Mouse (Mus musculus) thymus, adult 2 months (tissue): ENCODE measurements at regions not wholly inside any gene's neighbourhood (a gene's known extent, or its start where the extent isn't known, plus 50 kb on each side); places are given as distances from the start of the nearest gene placed in this dataset.

ENCODE experiments used
- DNase-seq: peaks from one replicate; pipeline ENCODE4 v3.0.0; 2021
- H3K27ac ChIP-seq: fragments of 200-500 bp; 2 replicates; pipeline ENCODE4 v1.5.1; 2012; ENCODE audit warnings: low read length, control low read depth; ENCODE audit not compliant: control insufficient read depth, insufficient read depth
- H3K27me3 ChIP-seq: fragments of 200-500 bp; 2 replicates; pipeline ENCODE4 v1.6.1; 2012; ENCODE audit warnings: mild to moderate bottlenecking, low read length, moderate library complexity, mixed read lengths; ENCODE audit not compliant: control insufficient read depth, insufficient read depth
- H3K36me3 ChIP-seq: fragments of 200-500 bp; 2 replicates; pipeline ENCODE4 v1.6.1; 2012; ENCODE audit warnings: mild to moderate bottlenecking, low read length, moderate library complexity; ENCODE audit not compliant: control insufficient read depth, insufficient read depth
- H3K4me1 ChIP-seq: fragments of 200-500 bp; replicated peaks from 2 replicates; pipeline ENCODE4 v1.6.1; 2012; ENCODE audit warnings: low read length; ENCODE audit not compliant: control insufficient read depth, insufficient read depth
- H3K4me3 ChIP-seq: fragments of 200-500 bp; 2 replicates; pipeline ENCODE4 v1.5.1; 2012; ENCODE audit warnings: mild to moderate bottlenecking, low read length, control low read depth, moderate library complexity; ENCODE audit not compliant: control insufficient read depth, insufficient read depth
- CTCF ChIP-seq: fragments of 200-500 bp; IDR thresholded peaks from 2 replicates; pipeline ENCODE4 v1.5.1; 2012; ENCODE audit warnings: mild to moderate bottlenecking, control low read depth, low read length, moderate library complexity, borderline replicate concordance; ENCODE audit not compliant: control insufficient read depth, poor library complexity, insufficient read depth; ENCODE audit errors: extremely low read depth
- POLR2A ChIP-seq: fragments of 200-500 bp; IDR thresholded peaks from 2 replicates; pipeline ENCODE4 v1.6.1; 2012; ENCODE audit warnings: mild to moderate bottlenecking, low read length, control low read depth, moderate library complexity; ENCODE audit not compliant: control insufficient read depth, poor library complexity, insufficient read depth; ENCODE audit errors: extremely low read depth
- WGBS: fragments of 180-500 bp; shearing (Covaris S2); methylation state at CpG from one replicate; pipeline ENCODE4 v1.1.7; 2018; 5-methylcytosine and 5-hydroxymethylcytosine counted together

GRCm38 (mm10) chr14:25394931-25395330 lies 64.1 kb upstream of the Zmiz1 start:
- no peak for DNase-seq
- Histone ChIP-seq H3K27me3 (no peaks in the 10 kb centered on the region), H3K27ac (no peak overlapping the region), H3K4me3 (no peak overlapping the region), H3K4me1 (peaks cover 2% of the 10 kb centered on the region), H3K36me3 (no peaks in the 10 kb centered on the region)
- no peak for TF ChIP-seq CTCF
- no peak for TF ChIP-seq POLR2A
- 90% methylated on average over 6 of the region's 6 CpGs for WGBS

GRCm38 (mm10) chr14:25396990-25397531 lies 61.9 kb upstream of the Zmiz1 start:
- TF ChIP-seq POLR2A: no peak
- TF ChIP-seq CTCF: no peak
- Histone ChIP-seq H3K27ac (no peak overlapping the region), H3K27me3 (no peaks in the 10 kb centered on the region), H3K36me3 (no peaks in the 10 kb centered on the region), H3K4me1 (peaks cover 8% of the 10 kb centered on the region), H3K4me3 (no peak overlapping the region)
- WGBS: 65% methylated on average over 9 of the region's 9 CpGs
- DNase-seq: no peak

GRCm38 (mm10) chr14:25397751-25398150 lies 61.2 kb upstream of the Zmiz1 start:
- no peak for DNase-seq
- H3K27ac ChIP-seq: no peak overlapping the region
- H3K4me1 ChIP-seq: peaks cover 8% of the 10 kb centered on the region
- TF ChIP-seq CTCF (no peak), POLR2A (no peak)
- H3K27me3 ChIP-seq: no peaks in the 10 kb centered on the region
- WGBS: 80% methylated on average over 5 of the region's 5 CpGs
- H3K36me3 ChIP-seq: no peaks in the 10 kb centered on the region
- H3K4me3 ChIP-seq: no peak overlapping the region

- Histone ChIP-seq H3K4me1 (peaks cover 6% of the 10 kb centered on the region; the same call in 1 of the 2 replicates), H3K27me3 (no peaks in the 10 kb centered on the region), H3K4me3 (no peak overlapping the region), H3K27ac (no peak overlapping the region), H3K36me3 (no peaks in the 10 kb centered on the region)
- DNase-seq: no peak
- WGBS: 95% methylated on average over 5 of the region's 5 CpGs
- TF ChIP-seq CTCF (no peak), POLR2A (no peak)
Observed at GRCm38 (mm10) chr14:25398745-25399144, 60.2 kb upstream of the Zmiz1 start.

- Histone ChIP-seq H3K4me1 (peaks cover 6% of the 10 kb centered on the region; the same call in 1 of the 2 replicates), H3K27me3 (no peaks in the 10 kb centered on the region), H3K27ac (no peak overlapping the region), H3K4me3 (no peak overlapping the region), H3K36me3 (no peaks in the 10 kb centered on the region)
- no peak for DNase-seq
- TF ChIP-seq POLR2A: no peak
- no peak for TF ChIP-seq CTCF
- 92% methylated on average over 3 of the region's 3 CpGs for WGBS
Observed at GRCm38 (mm10) chr14:25399286-25399685, 59.7 kb upstream of the Zmiz1 start.

- Histone ChIP-seq H3K36me3 (no peaks in the 10 kb centered on the region), H3K4me1 (peaks cover 6% of the 10 kb centered on the region; the same call in 1 of the 2 replicates), H3K27ac (no peak overlapping the region), H3K4me3 (no peak overlapping the region), H3K27me3 (no peaks in the 10 kb centered on the region)
- TF ChIP-seq CTCF: no peak
- no peak for TF ChIP-seq POLR2A
- 79% methylated on average over 19 of the region's 19 CpGs for WGBS
- no peak for DNase-seq
Observed at GRCm38 (mm10) chr14:25401104-25401963, 57.7 kb upstream of the Zmiz1 start.

- no peak for DNase-seq
- Histone ChIP-seq H3K4me1 (peaks cover 6% of the 10 kb centered on the region; the same call in 1 of the 2 replicates), H3K27ac (no peak overlapping the region), H3K36me3 (no peaks in the 10 kb centered on the region), H3K4me3 (no peak overlapping the region), H3K27me3 (no peaks in the 10 kb centered on the region)
- WGBS: 62% methylated on average over 1 of the region's 1 CpGs
- no peak for TF ChIP-seq POLR2A
- no peak for TF ChIP-seq CTCF
Observed at GRCm38 (mm10) chr14:25402409-25402808, 56.6 kb upstream of the Zmiz1 start.
